Mouse (Mus musculus): ENCODE data around the gene Pck2.

Gene Pck2

GRCm38 (mm10) chr14:55540067-55540786 is at the start of gene Pck2:
TSS of gene Pck2 (plus strand) at chr14:55540266.
- DNase-seq = peak; percentile 88

- peak; percentile 90 for DNase-seq
These were observed 49.5 kb upstream of the Pck2 start, which contains the start of gene Carmil3 for GRCm38 (mm10) chr14:55490361-55491201. TSS of gene Carmil3 (plus strand) at chr14:55490651.

- peak; percentile 73 for DNase-seq
These were observed 48.7 kb upstream of the Pck2 start for GRCm38 (mm10) chr14:55491291-55491833.

GRCm38 (mm10) chr14:55492103-55492502 is 48.0 kb upstream of the Pck2 start:
- DNase-seq = no peak

- no peak for DNase-seq
These were observed 44.4 kb upstream of the Pck2 start for GRCm38 (mm10) chr14:55495509-55496240.

GRCm38 (mm10) chr14:55496761-55497448 is 43.2 kb upstream of the Pck2 start:
- no peak for DNase-seq

- peak; percentile 67 for DNase-seq
These were observed 42.6 kb upstream of the Pck2 start for GRCm38 (mm10) chr14:55497449-55497821.

GRCm38 (mm10) chr14:55505612-55506011 is 34.5 kb upstream of the Pck2 start:
- no peak for DNase-seq

GRCm38 (mm10) chr14:55507801-55508200 is 32.3 kb upstream of the Pck2 start:
- peak; percentile 6 for DNase-seq

GRCm38 (mm10) chr14:55509540-55509939 is 30.5 kb upstream of the Pck2 start:
- DNase-seq = no peak

- DNase-seq = peak; percentile 82
These were observed 29.8 kb upstream of the Pck2 start, which contains the start of gene Cpne6 for GRCm38 (mm10) chr14:55510125-55510731. TSS of gene Cpne6 (plus strand) at chr14:55510445.

- peak; percentile 88 for DNase-seq
These were observed 29.0 kb upstream of the Pck2 start for GRCm38 (mm10) chr14:55511037-55511436.

- no peak for DNase-seq
These were observed 26.1 kb upstream of the Pck2 start for GRCm38 (mm10) chr14:55513927-55514326.

- peak; percentile 4 for DNase-seq
These were observed 24.2 kb upstream of the Pck2 start for GRCm38 (mm10) chr14:55515846-55516245.

GRCm38 (mm10) chr14:55518897-55519296 is 21.2 kb upstream of the Pck2 start:
- DNase-seq = peak; percentile 83

GRCm38 (mm10) chr14:55519604-55520003 is 20.5 kb upstream of the Pck2 start:
- DNase-seq = no peak

- no peak for DNase-seq
These were observed 19.4 kb upstream of the Pck2 start for GRCm38 (mm10) chr14:55520451-55521361.

GRCm38 (mm10) chr14:55524062-55524461 is 16.0 kb upstream of the Pck2 start:
- DNase-seq = no peak

GRCm38 (mm10) chr14:55524785-55525184 is 15.3 kb upstream of the Pck2 start, which contains the start of gene Nrl:
TSS of gene Nrl (minus strand) at chr14:55524981.
- DNase-seq = no peak

- no peak for DNase-seq
These were observed 13.4 kb upstream of the Pck2 start for GRCm38 (mm10) chr14:55526674-55527073.

GRCm38 (mm10) chr14:55527940-55528339 is 12.1 kb upstream of the Pck2 start:
- DNase-seq = no peak

All from layer of hippocampus, adult 9-11 months (tissue).